Mouse (Mus musculus): ENCODE measurements around the gene Nemp2. TPM values are rescaled to one million over a fixed set of nuclear protein-coding genes. Genes with fewer than 3 reads are reported as not detected.
A peak's percentile ranks its signal among the peaks of the same experiment; 100 is the strongest.

Gene Nemp2
- polyA plus RNA-seq, 1 experiment from 2014 or later = 12.3 TPM

DNA sequence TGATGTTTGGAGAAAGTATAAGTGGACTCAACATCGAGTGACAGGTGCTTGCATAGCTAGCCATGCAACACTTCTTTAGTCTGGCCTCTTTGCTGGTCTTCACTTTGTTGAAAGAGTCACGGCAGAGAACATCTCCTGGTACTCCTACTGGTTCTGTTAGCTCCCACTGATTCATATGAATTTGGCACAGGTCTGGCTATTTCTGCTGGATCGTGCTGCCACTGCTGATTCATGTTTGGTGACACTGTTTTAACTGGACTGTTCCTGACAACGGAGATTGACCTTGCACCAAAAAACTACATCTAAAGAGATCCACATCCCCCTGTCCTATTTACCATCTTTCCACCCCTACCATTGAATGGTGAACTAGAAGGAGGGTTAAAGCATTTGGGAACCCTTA is 22.0 kb upstream of the Nemp2 start:
- ATAC-seq (replicated peaks; ENCODE audit: low FRiP score, low TSS enrichment, low read depth) (no peak), DNase-seq (ENCODE audit: low spot score) (no peak)
- Histone ChIP-seq H3K36me3 (ENCODE audit: control insufficient read depth, insufficient read depth, low read length) (no peaks in the 10 kb centered on the region), H3K4me2 (ENCODE audit: low read length) (no peak overlapping the region), H3K9me3 (ENCODE audit: control insufficient read depth, low read length) (no peaks in the 10 kb centered on the region), H3K9ac (ENCODE audit: low read length) (no peak overlapping the region), H3K4me3 (ENCODE audit: low read depth, low read length) (no peak overlapping the region), H3K27me3 (replicated peaks; ENCODE audit: control insufficient read depth, insufficient read depth, low read length) (no peaks in the 10 kb centered on the region), H3K27ac (ENCODE audit: low read depth) (no peak overlapping the region), H3K4me1 (replicated peaks; ENCODE audit: control insufficient read depth, insufficient read depth, low read length) (no peaks in the 10 kb centered on the region)
- WGBS = 89% methylated on average over 4 of the region's 4 CpGs

DNA sequence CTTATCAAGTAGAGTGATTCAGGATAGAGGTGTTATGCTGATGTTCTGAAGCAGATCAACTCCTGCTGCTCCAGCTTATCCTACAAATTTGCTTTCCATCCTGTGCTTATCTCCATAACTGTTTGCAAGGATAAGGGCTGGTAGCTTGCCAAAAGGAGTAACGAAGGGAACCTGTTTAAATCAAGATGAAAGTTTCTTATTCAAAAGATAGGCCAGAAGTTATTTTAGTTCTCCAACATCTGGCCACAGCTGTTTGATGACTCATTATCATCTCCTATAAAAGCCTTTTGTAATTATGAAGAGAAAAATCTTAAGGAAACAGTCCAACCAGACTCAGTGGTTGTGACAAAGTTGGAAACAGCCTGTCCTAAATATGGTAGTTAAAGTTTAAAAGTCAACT is 12.3 kb upstream of the Nemp2 start:
- no peak for ATAC-seq (replicated peaks; ENCODE audit: low FRiP score, low TSS enrichment, low read depth)
- WGBS = 66% methylated on average over 1 of the region's 1 CpGs
- no peaks in the 10 kb centered on the region for H3K4me1 ChIP-seq (replicated peaks; ENCODE audit: control insufficient read depth, insufficient read depth, low read length)

DNA sequence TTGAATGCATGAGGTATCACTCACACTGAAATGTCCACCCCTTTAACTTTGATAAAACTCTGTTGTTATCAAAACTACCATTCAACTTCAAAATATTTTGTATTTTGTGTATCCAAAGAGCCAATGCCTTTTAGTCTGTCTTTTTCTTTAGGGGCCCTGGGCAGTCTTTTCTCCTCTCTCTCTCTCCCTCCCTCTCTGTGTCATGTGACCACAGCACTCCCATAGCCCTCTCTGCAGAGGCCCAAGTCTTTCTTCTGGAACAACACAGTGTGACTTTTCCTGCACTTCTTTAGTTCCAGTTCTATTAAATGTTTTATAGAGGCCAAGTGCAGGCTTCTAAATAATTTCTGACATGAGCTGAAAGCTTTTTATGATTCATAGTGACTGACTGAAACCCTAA is 10.1 kb upstream of the Nemp2 start:
- Histone ChIP-seq H3K4me3 (ENCODE audit: low read depth, low read length) (no peak overlapping the region), H3K9me3 (ENCODE audit: control insufficient read depth, low read length) (no peaks in the 10 kb centered on the region), H3K27me3 (replicated peaks; ENCODE audit: control insufficient read depth, insufficient read depth, low read length) (no peaks in the 10 kb centered on the region), H3K9ac (ENCODE audit: low read length) (no peak overlapping the region), H3K36me3 (ENCODE audit: control insufficient read depth, insufficient read depth, low read length) (no peaks in the 10 kb centered on the region), H3K4me2 (ENCODE audit: low read length) (no peak overlapping the region), H3K4me1 (replicated peaks; ENCODE audit: control insufficient read depth, insufficient read depth, low read length) (no peaks in the 10 kb centered on the region), H3K27ac (ENCODE audit: low read depth) (no peak overlapping the region)
- DNase-seq (ENCODE audit: low spot score) (no peak), ATAC-seq (replicated peaks; ENCODE audit: low FRiP score, low TSS enrichment, low read depth) (no peak)

More for the DNA sequence above, 12.3 kb upstream of the Nemp2 start:
- no peaks in the 10 kb centered on the region for H3K36me3 ChIP-seq (ENCODE audit: control insufficient read depth, insufficient read depth, low read length)
- H3K27ac ChIP-seq (ENCODE audit: low read depth) = no peak overlapping the region
- H3K9me3 ChIP-seq (ENCODE audit: control insufficient read depth, low read length) = no peaks in the 10 kb centered on the region
- no peak overlapping the region for H3K4me3 ChIP-seq (ENCODE audit: low read depth, low read length)
- no peak overlapping the region for H3K9ac ChIP-seq (ENCODE audit: low read length)
- H3K27me3 ChIP-seq (replicated peaks; ENCODE audit: control insufficient read depth, insufficient read depth, low read length) = no peaks in the 10 kb centered on the region
- DNase-seq (ENCODE audit: low spot score) = no peak
- H3K4me2 ChIP-seq (ENCODE audit: low read length) = no peak overlapping the region

DNA sequence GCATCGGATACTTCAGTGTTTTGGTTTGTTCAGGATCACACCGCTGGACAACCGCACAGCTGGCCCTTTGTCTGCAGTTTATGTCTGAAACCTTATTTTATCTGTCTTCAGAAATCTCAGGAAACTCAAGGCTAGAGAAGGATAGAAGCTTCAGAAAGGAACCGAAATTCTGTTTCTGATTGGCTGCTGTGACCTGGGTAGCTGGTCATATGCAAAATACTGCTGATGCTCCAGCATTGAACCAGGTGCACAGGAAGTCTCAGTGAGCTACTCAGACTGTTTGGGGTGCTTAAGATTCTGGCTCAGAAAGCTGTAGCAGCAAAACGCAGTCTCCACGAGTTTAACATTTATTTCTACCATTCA is 415 bp downstream of the Nemp2 start:
- Histone ChIP-seq H3K36me3 (ENCODE audit: control insufficient read depth, insufficient read depth, low read length) (no peaks in the 10 kb centered on the region; the same call in 1 of the 2 replicates), H3K4me2 (ENCODE audit: low read length) (peak overlapping the region; percentile 52), H3K9ac (ENCODE audit: low read length) (peak overlapping the region; percentile 46), H3K27ac (ENCODE audit: low read depth) (peak overlapping the region; percentile 51), H3K27me3 (replicated peaks; ENCODE audit: control insufficient read depth, insufficient read depth, low read length) (no peaks in the 10 kb centered on the region), H3K4me3 (ENCODE audit: low read depth, low read length) (peak overlapping the region; percentile 55), H3K9me3 (ENCODE audit: control insufficient read depth, low read length) (no peaks in the 10 kb centered on the region), H3K4me1 (replicated peaks; ENCODE audit: control insufficient read depth, insufficient read depth, low read length) (peaks cover 7% of the 10 kb centered on the region)
- no peak for DNase-seq (ENCODE audit: low spot score)
- peak; percentile 87 for ATAC-seq (replicated peaks; ENCODE audit: low FRiP score, low TSS enrichment, low read depth)
- under 1% methylated on average over 6 of the region's 6 CpGs for WGBS

DNA sequence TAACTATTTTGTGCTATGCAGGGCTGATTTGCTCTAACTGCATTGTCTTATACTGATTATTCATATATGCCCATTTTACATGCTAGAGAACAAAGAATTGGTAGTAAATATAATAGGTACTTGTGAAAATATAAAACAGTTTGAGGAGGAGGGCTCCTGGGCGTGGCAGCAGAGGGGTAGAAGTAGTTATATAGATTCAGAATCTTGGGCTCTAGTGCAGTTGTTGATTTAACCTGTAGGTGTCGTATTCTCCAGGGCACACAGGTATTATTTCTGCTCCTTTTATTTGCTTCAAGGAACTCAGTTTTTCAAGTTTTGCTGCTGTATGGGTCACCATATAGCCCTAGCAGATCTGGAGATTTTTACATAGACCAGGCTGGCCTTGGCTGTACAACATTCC is 1.1 kb downstream of the Nemp2 start:
- H3K36me3 ChIP-seq (ENCODE audit: control insufficient read depth, insufficient read depth, low read length) = no peaks in the 10 kb centered on the region; the same call in 1 of the 2 replicates
- peaks cover 7% of the 10 kb centered on the region for H3K4me1 ChIP-seq (replicated peaks; ENCODE audit: control insufficient read depth, insufficient read depth, low read length)
- H3K27ac ChIP-seq (ENCODE audit: low read depth) = no peak overlapping the region
- H3K4me2 ChIP-seq (ENCODE audit: low read length) = peak overlapping the region; percentile 52
- DNase-seq (ENCODE audit: low spot score) (no peak), ATAC-seq (replicated peaks; ENCODE audit: low FRiP score, low TSS enrichment, low read depth) (no peak)
- no peaks in the 10 kb centered on the region for H3K9me3 ChIP-seq (ENCODE audit: control insufficient read depth, low read length)
- no peak overlapping the region for H3K9ac ChIP-seq (ENCODE audit: low read length)
- H3K4me3 ChIP-seq (ENCODE audit: low read depth, low read length) = peak overlapping the region; percentile 55; the same call in 1 of the 2 replicates
- WGBS = 78% methylated on average over 2 of the region's 2 CpGs
- H3K27me3 ChIP-seq (replicated peaks; ENCODE audit: control insufficient read depth, insufficient read depth, low read length) = no peaks in the 10 kb centered on the region

DNA sequence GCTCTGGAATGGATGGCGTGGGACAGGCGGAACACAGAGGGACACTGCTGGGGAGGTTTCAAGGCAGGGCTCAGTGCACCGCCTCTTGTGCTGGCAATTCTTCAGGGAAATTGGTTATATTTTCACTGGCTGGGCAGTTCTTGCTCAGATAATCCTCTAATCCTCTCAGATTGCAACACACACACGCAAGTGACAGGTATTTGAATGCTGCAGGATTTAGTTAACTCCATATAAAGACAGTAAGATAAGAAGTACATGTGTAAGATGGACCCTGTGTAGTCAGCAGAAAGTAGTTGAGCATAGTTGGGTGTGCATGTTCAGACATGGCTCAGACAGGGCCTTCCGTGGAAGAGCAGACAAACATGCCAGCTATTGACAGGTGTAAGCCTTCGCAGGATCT is 3.7 kb downstream of the Nemp2 start:
- 92% methylated on average over 6 of the region's 6 CpGs for WGBS
- no peak overlapping the region for H3K4me2 ChIP-seq (ENCODE audit: low read length)
- H3K27ac ChIP-seq (ENCODE audit: low read depth) = no peak overlapping the region
- no peak for ATAC-seq (replicated peaks; ENCODE audit: low FRiP score, low TSS enrichment, low read depth)
- no peak overlapping the region for H3K9ac ChIP-seq (ENCODE audit: low read length)
- no peaks in the 10 kb centered on the region for H3K27me3 ChIP-seq (replicated peaks; ENCODE audit: control insufficient read depth, insufficient read depth, low read length)
- DNase-seq (ENCODE audit: low spot score) = no peak
- H3K4me3 ChIP-seq (ENCODE audit: low read depth, low read length) = no peak overlapping the region
- no peaks in the 10 kb centered on the region for H3K9me3 ChIP-seq (ENCODE audit: control insufficient read depth, low read length)
- peaks cover 7% of the 10 kb centered on the region for H3K4me1 ChIP-seq (replicated peaks; ENCODE audit: control insufficient read depth, insufficient read depth, low read length)
- peaks cover 15% of the 10 kb centered on the region for H3K36me3 ChIP-seq (ENCODE audit: control insufficient read depth, insufficient read depth, low read length)

DNA sequence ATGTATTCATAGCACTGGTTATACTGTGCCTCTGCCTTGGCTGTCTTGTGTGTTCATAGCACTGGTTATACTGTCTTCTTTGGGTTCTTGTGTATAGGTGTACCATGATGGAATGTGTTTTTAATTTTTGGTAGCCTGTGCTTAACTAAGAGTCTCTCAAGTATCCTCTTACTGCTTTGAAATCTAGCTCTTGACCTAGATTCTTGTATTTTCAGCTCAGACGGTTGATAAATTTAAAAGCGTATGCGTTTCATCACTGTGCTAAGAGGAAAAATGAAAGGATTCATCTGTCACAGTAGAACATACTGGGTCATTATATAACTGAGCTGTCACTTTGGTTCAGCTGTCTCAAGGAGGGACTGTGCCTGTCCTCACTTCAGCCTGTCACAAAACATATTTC is 5.4 kb downstream of the Nemp2 start:
- 97% methylated on average over 3 of the region's 3 CpGs for WGBS

DNA sequence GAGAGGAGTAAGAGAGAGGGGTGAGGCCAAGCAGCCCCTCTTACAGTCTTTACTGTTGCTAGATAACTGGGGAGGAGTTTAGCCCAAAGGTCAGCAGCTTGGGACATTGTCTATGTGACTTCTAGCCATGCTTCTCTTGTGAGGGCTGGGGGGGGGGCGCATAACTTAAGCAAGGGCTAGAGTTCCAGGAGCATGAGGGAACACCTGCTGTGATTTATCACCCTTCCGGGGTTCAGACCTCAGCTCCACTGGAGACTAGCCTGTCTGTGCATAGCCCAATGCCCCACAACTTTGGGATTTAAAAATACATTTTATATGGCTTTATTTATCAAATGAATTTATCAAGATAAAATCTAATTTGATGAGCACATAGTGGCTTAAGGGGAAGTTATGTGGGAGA is 7.6 kb downstream of the Nemp2 start:
- ATAC-seq (replicated peaks; ENCODE audit: low FRiP score, low TSS enrichment, low read depth) = no peak
- Histone ChIP-seq H3K27ac (ENCODE audit: low read depth) (no peak overlapping the region), H3K9me3 (ENCODE audit: control insufficient read depth, low read length) (no peaks in the 10 kb centered on the region), H3K4me2 (ENCODE audit: low read length) (no peak overlapping the region), H3K36me3 (ENCODE audit: control insufficient read depth, insufficient read depth, low read length) (peaks cover 34% of the 10 kb centered on the region), H3K4me1 (replicated peaks; ENCODE audit: control insufficient read depth, insufficient read depth, low read length) (no peaks in the 10 kb centered on the region), H3K27me3 (replicated peaks; ENCODE audit: control insufficient read depth, insufficient read depth, low read length) (no peaks in the 10 kb centered on the region), H3K4me3 (ENCODE audit: low read depth, low read length) (no peak overlapping the region), H3K9ac (ENCODE audit: low read length) (no peak overlapping the region)
- DNase-seq (ENCODE audit: low spot score) = no peak
- 86% methylated on average over 2 of the region's 2 CpGs for WGBS

More for the DNA sequence above, 5.4 kb downstream of the Nemp2 start:
- DNase-seq (ENCODE audit: low spot score) (no peak), ATAC-seq (replicated peaks; ENCODE audit: low FRiP score, low TSS enrichment, low read depth) (no peak)
- Histone ChIP-seq H3K27ac (ENCODE audit: low read depth) (no peak overlapping the region), H3K9me3 (ENCODE audit: control insufficient read depth, low read length) (no peaks in the 10 kb centered on the region), H3K4me2 (ENCODE audit: low read length) (no peak overlapping the region), H3K4me3 (ENCODE audit: low read depth, low read length) (no peak overlapping the region), H3K36me3 (ENCODE audit: control insufficient read depth, insufficient read depth, low read length) (peaks cover 28% of the 10 kb centered on the region), H3K4me1 (replicated peaks; ENCODE audit: control insufficient read depth, insufficient read depth, low read length) (peaks cover 7% of the 10 kb centered on the region), H3K9ac (ENCODE audit: low read length) (no peak overlapping the region), H3K27me3 (replicated peaks; ENCODE audit: control insufficient read depth, insufficient read depth, low read length) (no peaks in the 10 kb centered on the region)

DNA sequence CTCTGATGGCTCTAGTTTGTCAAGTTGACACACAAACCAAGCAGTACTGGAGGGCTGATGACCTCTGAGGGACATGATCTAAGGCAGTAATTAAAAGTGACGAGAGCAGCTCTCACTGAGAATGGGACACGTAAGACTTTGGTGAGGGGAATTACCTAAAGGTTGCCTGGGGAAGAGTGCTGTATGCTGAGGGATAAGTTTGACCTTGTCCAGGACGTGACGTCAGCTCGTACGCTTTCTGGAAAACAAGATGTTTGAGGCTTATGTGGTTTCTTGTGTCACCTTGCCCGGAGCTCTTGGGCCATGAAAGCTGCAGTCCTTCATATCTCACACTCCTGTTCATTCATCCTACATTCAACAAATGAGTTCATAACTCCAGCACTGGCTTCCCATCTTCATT is 8.6 kb downstream of the Nemp2 start:
- no peaks in the 10 kb centered on the region for H3K9me3 ChIP-seq (ENCODE audit: control insufficient read depth, low read length)
- H3K36me3 ChIP-seq (ENCODE audit: control insufficient read depth, insufficient read depth, low read length) = peaks cover 37% of the 10 kb centered on the region
- H3K4me1 ChIP-seq (replicated peaks; ENCODE audit: control insufficient read depth, insufficient read depth, low read length) = no peaks in the 10 kb centered on the region
- 90% methylated on average over 7 of the region's 7 CpGs for WGBS
- no peak overlapping the region for H3K9ac ChIP-seq (ENCODE audit: low read length)
- H3K27me3 ChIP-seq (replicated peaks; ENCODE audit: control insufficient read depth, insufficient read depth, low read length) = no peaks in the 10 kb centered on the region
- no peak for DNase-seq (ENCODE audit: low spot score)
- ATAC-seq (replicated peaks; ENCODE audit: low FRiP score, low TSS enrichment, low read depth) = no peak
- no peak overlapping the region for H3K4me2 ChIP-seq (ENCODE audit: low read length)
- no peak overlapping the region for H3K4me3 ChIP-seq (ENCODE audit: low read depth, low read length)
- no peak overlapping the region for H3K27ac ChIP-seq (ENCODE audit: low read depth)
